Mouse (Mus musculus): ENCODE results near the gene Srarp.

The Srarp gene

GRCm38 (mm10) chr4:141425484-141426479 is 10.1 kb downstream of the Srarp start:
- peak; percentile 77 to 78 for DNase-seq (ENCODE audit: low spot score in 2 of 2)

- no peak for DNase-seq (ENCODE audit: low spot score in 2 of 2)
These were observed 12.0 kb downstream of the Srarp start for GRCm38 (mm10) chr4:141423691-141424431.

GRCm38 (mm10) chr4:141423288-141423687 is 12.6 kb downstream of the Srarp start:
- no peak for DNase-seq (ENCODE audit: low spot score in 2 of 2)

GRCm38 (mm10) chr4:141422841-141423240 is 13.1 kb downstream of the Srarp start:
- DNase-seq (ENCODE audit: low spot score in 2 of 2): no peak

GRCm38 (mm10) chr4:141421423-141421822 is 14.5 kb downstream of the Srarp start:
- no peak for DNase-seq (ENCODE audit: low spot score in 2 of 2)

- DNase-seq (ENCODE audit: low spot score in 2 of 2): no peak
These were observed 15.0 kb downstream of the Srarp start for GRCm38 (mm10) chr4:141420886-141421285.

- DNase-seq (ENCODE audit: low spot score in 2 of 2): no peak
These were observed 15.6 kb downstream of the Srarp start, which contains the start of gene Hspb7 for GRCm38 (mm10) chr4:141420192-141420829. Gene Hspb7, plus strand, starts transcription at chr4:141420779.

- no peak for DNase-seq (ENCODE audit: low spot score in 2 of 2)
These were observed 16.3 kb downstream of the Srarp start for GRCm38 (mm10) chr4:141419398-141420191.

- no peak for DNase-seq (ENCODE audit: low spot score in 2 of 2)
These were observed 20.0 kb downstream of the Srarp start, which contains the start of gene Clcnkb for GRCm38 (mm10) chr4:141415924-141416323. Gene Clcnkb, minus strand, starts transcription at chr4:141416014.

GRCm38 (mm10) chr4:141411430-141411992 is 24.4 kb downstream of the Srarp start:
- DNase-seq (ENCODE audit: low spot score in 2 of 2): no peak

- DNase-seq (ENCODE audit: low spot score in 2 of 2): no peak
These were observed 27.3 kb downstream of the Srarp start for GRCm38 (mm10) chr4:141408577-141408976.

GRCm38 (mm10) chr4:141406516-141407299 is 29.2 kb downstream of the Srarp start:
- no peak for DNase-seq (ENCODE audit: low spot score in 2 of 2)

GRCm38 (mm10) chr4:141405314-141405622 is 30.6 kb downstream of the Srarp start:
- DNase-seq (ENCODE audit: low spot score in 2 of 2): no peak

GRCm38 (mm10) chr4:141404518-141405313 is 31.2 kb downstream of the Srarp start:
- peak; percentile 93 for DNase-seq (ENCODE audit: low spot score in 2 of 2)

- DNase-seq (ENCODE audit: low spot score in 2 of 2): no peak
These were observed 35.7 kb downstream of the Srarp start for GRCm38 (mm10) chr4:141400171-141400570.

GRCm38 (mm10) chr4:141398545-141398944 is 37.4 kb downstream of the Srarp start, which contains the start of gene Clcnka:
Gene Clcnka, minus strand, starts transcription at chr4:141398724.
- no peak for DNase-seq (ENCODE audit: low spot score in 2 of 2)

GRCm38 (mm10) chr4:141397861-141398260 is 38.0 kb downstream of the Srarp start:
- DNase-seq (ENCODE audit: low spot score in 2 of 2): no peak

GRCm38 (mm10) chr4:141394751-141395150 is 41.2 kb downstream of the Srarp start:
- no peak for DNase-seq (ENCODE audit: low spot score in 2 of 2)

- DNase-seq (ENCODE audit: low spot score in 2 of 2): no peak
These were observed 44.6 kb downstream of the Srarp start for GRCm38 (mm10) chr4:141391293-141391692.
